Mouse (Mus musculus): ENCODE results near the gene Cyfip2. TPM values are rescaled to one million over a fixed set of nuclear protein-coding genes. Genes with fewer than 3 reads are reported as not detected.

Gene Cyfip2
- polyA plus RNA-seq, 1 experiment: 273 TPM

GRCm38 (mm10) chr11:46213844-46214243, 98.8 kb downstream of the Cyfip2 start:
- no peak overlapping the region for H3K4me3 ChIP-seq (ENCODE audit: insufficient read depth, low read length)
- H3K4me1 ChIP-seq (ENCODE audit: control insufficient read depth, insufficient read depth, low read length): peaks cover 7% of the 10 kb centered on the region
- no peak overlapping the region for H3K27ac ChIP-seq (ENCODE audit: insufficient read depth, low read length)
- TF ChIP-seq POLR2A (IDR thresholded peaks at IDR 0.05; ENCODE audit: extremely low read depth, insufficient read depth, low read length) (no peak), CTCF (IDR thresholded peaks at IDR 0.05; ENCODE audit: extremely low read depth, insufficient read depth, low read length) (no peak)

DNA sequence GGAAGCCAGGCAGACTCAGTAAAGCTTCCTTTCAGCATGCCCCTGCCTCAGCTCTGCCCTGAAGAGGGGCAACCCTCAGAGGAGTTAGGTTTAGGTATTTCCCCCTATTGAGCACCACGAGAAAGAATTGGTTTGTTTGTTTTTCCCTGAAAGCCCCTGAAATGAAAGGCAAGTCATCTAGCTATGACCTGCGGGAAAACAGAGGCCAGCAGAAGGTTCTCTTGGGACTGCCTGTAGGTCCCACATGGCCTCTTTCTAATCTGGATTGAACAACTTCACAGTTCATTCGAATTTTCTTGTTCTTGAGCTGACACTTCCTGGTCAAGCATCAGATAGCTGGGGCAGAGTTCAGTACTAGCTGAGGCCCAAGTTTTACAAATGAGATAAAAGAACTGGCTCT, 100.8 kb downstream of the Cyfip2 start:
- no peak for TF ChIP-seq CTCF (IDR thresholded peaks at IDR 0.05; ENCODE audit: extremely low read depth, insufficient read depth, low read length)
- no peak for TF ChIP-seq POLR2A (IDR thresholded peaks at IDR 0.05; ENCODE audit: extremely low read depth, insufficient read depth, low read length)
- Histone ChIP-seq H3K4me3 (ENCODE audit: insufficient read depth, low read length) (no peak overlapping the region), H3K27ac (ENCODE audit: insufficient read depth, low read length) (no peak overlapping the region), H3K4me1 (ENCODE audit: control insufficient read depth, insufficient read depth, low read length) (peaks cover 5% of the 10 kb centered on the region)

- TF ChIP-seq CTCF (IDR thresholded peaks at IDR 0.05; ENCODE audit: extremely low read depth, insufficient read depth, low read length) (no peak), POLR2A (IDR thresholded peaks at IDR 0.05; ENCODE audit: extremely low read depth, insufficient read depth, low read length) (no peak)
- H3K4me1 ChIP-seq (ENCODE audit: control insufficient read depth, insufficient read depth, low read length): peaks cover 5% of the 10 kb centered on the region
- no peak overlapping the region for H3K4me3 ChIP-seq (ENCODE audit: insufficient read depth, low read length)
- peak overlapping the region; percentile 84 for H3K27ac ChIP-seq (ENCODE audit: insufficient read depth, low read length)
Measured at GRCm38 (mm10) chr11:46209884-46210283, 102.8 kb downstream of the Cyfip2 start.

DNA sequence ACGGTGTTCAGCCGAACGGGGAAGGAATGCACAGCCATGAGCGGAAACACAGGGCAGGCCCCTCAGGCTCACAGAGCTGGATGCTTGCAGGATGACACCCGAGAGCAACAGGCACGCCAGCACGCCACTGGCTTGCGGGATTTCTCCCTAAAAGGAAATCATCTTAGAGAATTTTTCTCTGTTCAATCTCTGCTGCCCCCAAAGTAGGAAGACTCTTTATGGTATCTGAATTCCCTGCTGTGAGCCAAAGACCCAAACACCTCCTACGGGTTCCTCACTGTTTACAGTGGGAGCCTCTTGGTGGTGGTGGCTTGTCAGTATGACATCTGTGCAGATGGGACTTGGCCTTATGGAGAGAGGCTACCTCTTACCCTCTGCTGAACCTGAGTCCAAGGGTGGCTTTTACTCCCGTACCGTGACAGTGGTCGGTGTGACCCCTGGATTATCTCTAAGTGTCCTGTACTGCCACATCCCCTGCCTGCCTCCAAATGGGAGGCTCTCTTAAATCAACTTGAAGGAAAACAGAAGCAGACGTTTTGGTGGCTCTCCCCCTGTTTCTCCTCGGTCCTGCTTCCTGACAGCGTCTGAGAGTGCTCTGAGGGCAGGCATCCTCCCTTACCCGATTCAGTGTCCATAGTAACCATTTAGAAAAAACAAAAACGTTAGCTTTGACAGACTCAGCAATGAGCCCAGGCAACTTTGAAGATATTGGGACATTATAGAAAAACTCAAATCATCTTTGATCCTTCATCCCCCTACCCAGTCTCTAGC, 106.8 kb downstream of the Cyfip2 start:
- H3K4me3 ChIP-seq (ENCODE audit: insufficient read depth, low read length): no peak overlapping the region
- H3K4me1 ChIP-seq (ENCODE audit: control insufficient read depth, insufficient read depth, low read length): peaks cover 10% of the 10 kb centered on the region
- no peak for TF ChIP-seq CTCF (IDR thresholded peaks at IDR 0.05; ENCODE audit: extremely low read depth, insufficient read depth, low read length)
- TF ChIP-seq POLR2A (IDR thresholded peaks at IDR 0.05; ENCODE audit: extremely low read depth, insufficient read depth, low read length): no peak
- no peak overlapping the region for H3K27ac ChIP-seq (ENCODE audit: insufficient read depth, low read length)

DNA sequence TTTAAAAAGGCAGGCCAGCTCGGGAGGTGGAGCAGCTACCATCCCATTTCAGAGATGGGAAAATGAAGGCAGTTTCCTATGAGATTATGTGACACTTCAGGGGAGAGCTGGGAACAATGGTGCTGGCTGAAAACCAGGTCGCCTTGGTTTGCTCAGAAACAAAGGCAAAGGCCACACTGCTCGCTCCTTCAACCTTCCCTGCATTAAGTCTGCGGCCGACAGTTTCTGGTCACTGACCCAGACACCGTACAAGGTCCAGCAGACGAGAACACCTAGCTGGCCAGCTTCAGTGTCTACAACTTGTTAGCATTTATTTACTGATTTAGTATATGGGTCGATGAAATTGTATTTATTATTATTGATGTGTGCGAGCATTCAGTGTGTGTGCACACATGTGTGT, 107.8 kb downstream of the Cyfip2 start:
- Histone ChIP-seq H3K4me3 (ENCODE audit: insufficient read depth, low read length) (no peak overlapping the region), H3K4me1 (ENCODE audit: control insufficient read depth, insufficient read depth, low read length) (peaks cover 8% of the 10 kb centered on the region), H3K27ac (ENCODE audit: insufficient read depth, low read length) (no peak overlapping the region)
- no peak for TF ChIP-seq POLR2A (IDR thresholded peaks at IDR 0.05; ENCODE audit: extremely low read depth, insufficient read depth, low read length)
- no peak for TF ChIP-seq CTCF (IDR thresholded peaks at IDR 0.05; ENCODE audit: extremely low read depth, insufficient read depth, low read length)

GRCm38 (mm10) chr11:46202547-46202887, 110.1 kb downstream of the Cyfip2 start:
- H3K27ac ChIP-seq (ENCODE audit: insufficient read depth, low read length): peak overlapping the region; percentile 49
- TF ChIP-seq POLR2A (IDR thresholded peaks at IDR 0.05; ENCODE audit: extremely low read depth, insufficient read depth, low read length) (no peak), CTCF (IDR thresholded peaks at IDR 0.05; ENCODE audit: extremely low read depth, insufficient read depth, low read length) (no peak)
- peaks cover 8% of the 10 kb centered on the region for H3K4me1 ChIP-seq (ENCODE audit: control insufficient read depth, insufficient read depth, low read length)
- H3K4me3 ChIP-seq (ENCODE audit: insufficient read depth, low read length): no peak overlapping the region

DNA sequence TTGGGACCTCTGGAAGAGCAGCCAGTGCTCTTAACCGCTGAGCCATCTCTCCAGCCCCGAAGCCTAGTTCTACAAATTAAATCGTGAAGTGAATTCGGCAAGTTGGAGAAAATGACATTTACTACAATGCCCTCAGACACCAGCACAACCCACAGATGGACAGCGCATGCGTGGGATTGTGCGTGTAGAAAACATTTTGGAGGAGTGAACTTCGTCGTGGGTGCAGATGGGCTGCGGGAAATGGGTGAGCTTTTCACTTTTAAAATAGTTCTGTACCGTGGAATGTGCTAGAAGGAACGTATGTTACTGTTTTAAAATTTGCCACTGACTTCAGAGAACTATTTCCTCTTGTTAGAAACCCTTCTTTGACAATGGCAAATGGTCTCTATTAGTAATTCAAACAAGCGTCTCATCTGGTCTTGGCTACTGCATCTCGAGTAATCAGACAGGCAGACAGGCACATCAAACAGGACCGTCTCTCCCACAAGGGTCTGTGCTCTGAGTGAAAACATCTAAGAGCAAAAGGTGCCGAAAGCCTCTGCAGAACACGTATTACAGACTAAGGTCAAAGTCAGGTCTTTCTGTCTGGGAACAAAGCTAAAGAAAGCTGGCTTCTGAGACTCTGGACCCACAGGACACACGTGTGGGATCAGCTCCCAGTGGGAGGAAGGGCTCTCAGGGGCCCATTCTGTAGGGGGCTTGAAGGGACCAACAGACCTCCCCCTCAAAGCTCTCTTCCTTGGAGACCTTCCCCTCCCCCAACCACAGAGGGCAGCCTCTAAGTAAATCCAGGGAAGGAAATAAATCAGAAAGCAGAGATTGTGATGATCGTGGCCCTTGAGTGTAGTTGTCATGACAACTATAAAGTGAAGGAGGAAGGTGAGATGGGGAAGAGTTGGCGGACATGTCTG, 110.8 kb downstream of the Cyfip2 start:
- no peak overlapping the region for H3K4me3 ChIP-seq (ENCODE audit: insufficient read depth, low read length)
- peak overlapping the region; percentile 49 for H3K27ac ChIP-seq (ENCODE audit: insufficient read depth, low read length)
- peaks cover 8% of the 10 kb centered on the region for H3K4me1 ChIP-seq (ENCODE audit: control insufficient read depth, insufficient read depth, low read length)
- no peak for TF ChIP-seq CTCF (IDR thresholded peaks at IDR 0.05; ENCODE audit: extremely low read depth, insufficient read depth, low read length)
- no peak for TF ChIP-seq POLR2A (IDR thresholded peaks at IDR 0.05; ENCODE audit: extremely low read depth, insufficient read depth, low read length)

GRCm38 (mm10) chr11:46200664-46201063, 112.0 kb downstream of the Cyfip2 start:
- Histone ChIP-seq H3K4me3 (ENCODE audit: insufficient read depth, low read length) (no peak overlapping the region), H3K4me1 (ENCODE audit: control insufficient read depth, insufficient read depth, low read length) (peaks cover 6% of the 10 kb centered on the region), H3K27ac (ENCODE audit: insufficient read depth, low read length) (no peak overlapping the region)
- TF ChIP-seq POLR2A (IDR thresholded peaks at IDR 0.05; ENCODE audit: extremely low read depth, insufficient read depth, low read length) (no peak), CTCF (IDR thresholded peaks at IDR 0.05; ENCODE audit: extremely low read depth, insufficient read depth, low read length) (no peak)

DNA sequence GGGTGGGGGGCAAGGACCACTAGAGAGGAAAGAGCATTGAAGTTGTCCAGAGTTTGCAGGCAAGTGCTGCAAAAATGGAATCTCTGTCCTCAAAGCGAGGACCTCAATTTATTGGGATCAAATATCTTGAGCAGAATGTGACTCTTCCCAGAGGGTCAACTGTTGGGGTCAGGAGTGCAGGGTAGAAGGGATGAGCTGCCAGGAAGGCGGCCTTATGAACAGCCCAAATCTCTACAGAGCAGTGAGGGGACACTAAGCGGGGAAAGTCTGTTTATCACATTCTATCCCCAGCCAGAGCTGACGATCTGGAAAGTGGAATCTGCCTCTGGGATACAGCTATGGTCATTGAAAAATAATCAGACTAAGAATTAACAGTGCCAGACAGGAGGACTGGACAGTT, 118.5 kb downstream of the Cyfip2 start:
- TF ChIP-seq CTCF (IDR thresholded peaks at IDR 0.05; ENCODE audit: extremely low read depth, insufficient read depth, low read length) (no peak), POLR2A (IDR thresholded peaks at IDR 0.05; ENCODE audit: extremely low read depth, insufficient read depth, low read length) (no peak)
- H3K4me1 ChIP-seq (ENCODE audit: control insufficient read depth, insufficient read depth, low read length): no peaks in the 10 kb centered on the region
- H3K4me3 ChIP-seq (ENCODE audit: insufficient read depth, low read length): no peak overlapping the region
- no peak overlapping the region for H3K27ac ChIP-seq (ENCODE audit: insufficient read depth, low read length)
